In genomic region chr14:47376526-47376925, GRCm38 (mm10) we compare ENCODE assay signal across 29 mouse cellular contexts. TPM values are rescaled to one million over a fixed set of nuclear protein-coding genes. Genes with fewer than 3 reads are reported as not detected.
DNase-seq lines count a peak whose midpoint lies in the region; ATAC-seq and TF ChIP-seq lines count a peak whose summit lies in the region.
"Had no signal": no experiment of that assay in that cellular context is flagged by ENCODE, and none has a peak within 500 bp of the region (broad histone marks: within the 10 kb centered on the region; RNA-seq: fewer than 3 reads in every experiment).

No protein-coding gene starts in this region.

- intact Hi-C loops in left cerebral cortex, adult 2 months (cut with DNase I), result no loop called here

- peaks cover 41% of the 10 kb centered on the region for H3K4me1 ChIP-seq in bone marrow macrophage, adult 2 months (ENCODE audit: control insufficient read depth, insufficient read depth, low read length)

- no peak for DNase-seq in frontal cortex, postnatal 36 days (ENCODE audit: low spot score in 2 of 2)
- peak; percentile 41 for DNase-seq in 416B (ENCODE audit: low read depth)
- DNase-seq in left cerebral cortex, adult 2 months (ENCODE audit: extremely low spot score in 1 of 2, low spot score in 2 of 2), result no peak
- no peak for DNase-seq in spleen, postnatal 36 days (ENCODE audit: low spot score in 2 of 2)
- DNase-seq: adrenal gland, postnatal 10 days; cerebellum, adult 18-20 months; cerebellum, postnatal 10 days; gastrocnemius, postnatal 25 days; heart, adult 11 months; heart, postnatal 4 days; kidney, adult 8-10 months; kidney, postnatal 4 days; lung, embryonic 14.5 days; lung, postnatal 14 days; thymus, postnatal 14 days had no signal

- peak overlapping the region; percentile 85 for H3K4me2 ChIP-seq in myocyte (ENCODE audit: low read depth)
- H3K4me2 ChIP-seq: heart, embryonic 12.5 days; hindbrain, embryonic 13.5 days; limb, embryonic 12.5 days; liver, embryonic 15.5 days; lung, embryonic 14.5 days; midbrain, embryonic 12.5 days; neural tube, embryonic 13.5 days; stomach, embryonic 15.5 days had no signal

- peak; percentile 93 for ATAC-seq in frontal cortex, adult (ENCODE audit: low TSS enrichment)
- ATAC-seq: forebrain, embryonic 16.5 days; intestine, embryonic 16.5 days had no signal

- peaks cover 17% of the 10 kb centered on the region for H3K36me3 ChIP-seq in myocyte (ENCODE audit: control insufficient read depth, insufficient read depth)
- H3K36me3 ChIP-seq: forebrain, embryonic 10.5 days; heart, embryonic 12.5 days; hindbrain, embryonic 13.5 days; limb, embryonic 12.5 days; liver, embryonic 15.5 days; midbrain, embryonic 12.5 days; neural tube, embryonic 13.5 days; stomach, embryonic 15.5 days had no signal

- H3ac ChIP-seq in myocyte (ENCODE audit: control insufficient read depth, insufficient read length), result no peak overlapping the region

- peaks cover 62% of the 10 kb centered on the region for H3K79me2 ChIP-seq in myocyte (ENCODE audit: control insufficient read depth, insufficient read depth)

- peak overlapping the region; percentile 46 for H3K4me3 ChIP-seq in bone marrow macrophage, adult 2 months (ENCODE audit: insufficient read depth, low read length)
- H3K4me3 ChIP-seq in myocyte, result peak overlapping the region; percentile 62
- H3K4me3 ChIP-seq in left cerebral cortex, adult 2 months, result no peak overlapping the region
- H3K4me3 ChIP-seq: forebrain, embryonic 10.5 days; heart, embryonic 12.5 days; hindbrain, embryonic 13.5 days; limb, embryonic 12.5 days; liver, embryonic 15.5 days; midbrain, embryonic 12.5 days; neural tube, embryonic 13.5 days; stomach, embryonic 15.5 days had no signal

- no peak for TF ChIP-seq CTCF in bone marrow macrophage, adult 2 months (IDR thresholded peaks at IDR 0.05; ENCODE audit: low read depth, low read length)
- TF ChIP-seq CTCF in left cerebral cortex, adult 2 months (IDR thresholded peaks at IDR 0.05), result no peak

- TF ChIP-seq POLR2A in bone marrow macrophage, adult 2 months (IDR thresholded peaks at IDR 0.05; ENCODE audit: borderline replicate concordance, low read depth, low read length), result no peak
- TF ChIP-seq POLR2A in myocyte (IDR thresholded peaks at IDR 0.05; ENCODE audit: insufficient read length, low read depth), result no peak

- H3K27ac ChIP-seq in bone marrow macrophage, adult 2 months (ENCODE audit: insufficient read depth, low read depth, low read length), result peak overlapping the region; percentile 35
- H3K27ac ChIP-seq in left cerebral cortex, adult 2 months, result no peak overlapping the region
- H3K27ac ChIP-seq: forebrain, embryonic 10.5 days; hindbrain, embryonic 13.5 days; kidney, postnatal 0 days; limb, embryonic 12.5 days; liver, embryonic 15.5 days; midbrain, embryonic 12.5 days; neural tube, embryonic 13.5 days; stomach, embryonic 15.5 days had no signal

- H3K27me3 ChIP-seq in myocyte (ENCODE audit: control insufficient read depth, insufficient read depth, insufficient read length), result no peaks in the 10 kb centered on the region

TF ChIP-seq in myocyte, 11 proteins besides CTCF, POLR2A, EP300 and RAD21:
- TF ChIP-seq TCF3 (IDR thresholded peaks at IDR 0.05; ENCODE audit: insufficient read length, low read depth), result no peak
- no peak for TF ChIP-seq MYOG (IDR thresholded peaks at IDR 0.05; ENCODE audit: control insufficient read depth in 1 of 3, insufficient read depth in 1 of 3, insufficient read length in 2 of 3, low read depth in 2 of 3)
- TF ChIP-seq SRF (IDR thresholded peaks at IDR 0.05; ENCODE audit: control insufficient read depth, insufficient read length, low read depth), result no peak
- TF ChIP-seq REST (IDR thresholded peaks at IDR 0.05; ENCODE audit: insufficient read depth, insufficient read length), result no peak
- TF ChIP-seq POLR2AphosphoS2 (IDR thresholded peaks at IDR 0.05; ENCODE audit: insufficient read length, low read depth), result no peak
- TF ChIP-seq MAX (IDR thresholded peaks at IDR 0.05; ENCODE audit: low read depth), result no peak
- no peak for TF ChIP-seq TCF12 (IDR thresholded peaks at IDR 0.05; ENCODE audit: insufficient read depth, poor library complexity, severe bottlenecking)
- no peak for TF ChIP-seq E2F4 (IDR thresholded peaks at IDR 0.05; ENCODE audit: insufficient read depth)
- TF ChIP-seq MYOD1 (IDR thresholded peaks at IDR 0.05; ENCODE audit: control insufficient read depth in 1 of 3, insufficient read length in 2 of 3, low read depth in 2 of 3), result no peak
- TF ChIP-seq CEBPB (IDR thresholded peaks at IDR 0.05; ENCODE audit: insufficient read depth, poor library complexity, severe bottlenecking), result no peak
- TF ChIP-seq USF1 (IDR thresholded peaks at IDR 0.05; ENCODE audit: low read depth), result no peak
TF ChIP-seq in myocyte: peak in this region for 0.

RNA-seq across cellular contexts. Expression of gene Lgals3, which starts 9.0 kb away (rescaled TPM):
- polyA plus RNA-seq in bone marrow macrophage, adult 2 months (2012; ENCODE audit: insufficient read depth, insufficient read length, missing spikeins), result 4,409 and 4,976 TPM in 2 replicates
- 525 TPM for polyA plus RNA-seq in myocyte (2012; fragmentation: generic; extraction: Trizol)
- total RNA-seq in left cerebral cortex, adult 2 months (2021), result under 1 TPM; 0.32 to 0.33 TPM

RNA-seq across cellular contexts. Expression of gene Dlgap5, which starts 41.7 kb away (rescaled TPM):
- 17.0 and 22.7 TPM in 2 replicates for polyA plus RNA-seq in bone marrow macrophage, adult 2 months (2012; ENCODE audit: insufficient read depth, insufficient read length, missing spikeins)
- polyA plus RNA-seq in myocyte (2012; fragmentation: generic; extraction: Trizol), result 16.3 TPM
- under 1 TPM; 0.43 to 0.47 TPM for total RNA-seq in left cerebral cortex, adult 2 months (2021)
